Mouse (Mus musculus) T-cell, adult 2 months (primary cell): ENCODE measurements around the gene Onecut1.

Experiments
- DNase-seq: peaks from one replicate; pipeline ENCODE4 v3.0.0; 2022; ENCODE audit warnings: low spot score

The Onecut1 gene

DNA sequence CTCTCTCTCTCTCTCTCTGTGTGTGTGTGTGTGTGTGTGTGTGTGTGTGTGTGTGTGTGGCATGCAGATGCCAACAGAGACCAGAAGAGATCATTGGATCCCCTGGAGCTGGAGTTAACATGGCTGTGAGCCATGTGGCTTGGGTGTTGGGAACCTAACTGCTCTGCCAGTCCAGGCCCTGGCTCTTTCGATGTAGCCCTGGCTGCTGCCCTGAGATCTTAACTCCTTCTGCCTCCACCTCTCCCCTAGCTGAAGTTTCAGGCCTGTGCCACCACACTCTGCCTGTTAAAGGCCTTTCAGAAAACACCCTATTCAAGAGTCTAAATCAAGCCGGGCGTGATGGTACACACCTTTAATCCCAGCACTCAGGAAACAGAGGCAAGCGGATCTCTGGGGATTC lies 49.7 kb downstream of the Onecut1 start:
- no peak for DNase-seq

DNA sequence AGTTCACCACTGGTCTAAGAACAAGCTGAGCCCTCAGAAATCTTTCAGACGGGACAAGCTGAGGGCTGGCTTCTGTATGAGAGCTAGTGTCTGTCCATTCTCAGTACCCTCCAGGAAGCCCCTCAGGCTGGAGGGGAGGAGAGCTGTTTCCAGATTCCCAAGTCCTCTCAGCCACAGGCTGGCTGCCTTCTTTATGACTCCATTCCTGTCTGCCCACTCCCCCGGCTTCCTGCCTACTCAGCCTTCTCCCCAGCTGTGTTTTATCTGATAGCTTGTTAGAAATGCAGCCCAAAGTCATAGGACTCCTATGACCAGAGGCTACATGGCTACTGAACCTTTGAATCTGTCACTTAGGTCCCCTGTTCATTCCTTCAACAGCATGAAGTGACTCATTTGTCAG lies 50.2 kb downstream of the Onecut1 start:
- DNase-seq, result no peak

GRCm38 (mm10) chr9:74912619-74913376 lies 51.1 kb downstream of the Onecut1 start:
- DNase-seq, result no peak

GRCm38 (mm10) chr9:74915611-74916010 lies 53.9 kb downstream of the Onecut1 start:
- DNase-seq, result no peak

DNA sequence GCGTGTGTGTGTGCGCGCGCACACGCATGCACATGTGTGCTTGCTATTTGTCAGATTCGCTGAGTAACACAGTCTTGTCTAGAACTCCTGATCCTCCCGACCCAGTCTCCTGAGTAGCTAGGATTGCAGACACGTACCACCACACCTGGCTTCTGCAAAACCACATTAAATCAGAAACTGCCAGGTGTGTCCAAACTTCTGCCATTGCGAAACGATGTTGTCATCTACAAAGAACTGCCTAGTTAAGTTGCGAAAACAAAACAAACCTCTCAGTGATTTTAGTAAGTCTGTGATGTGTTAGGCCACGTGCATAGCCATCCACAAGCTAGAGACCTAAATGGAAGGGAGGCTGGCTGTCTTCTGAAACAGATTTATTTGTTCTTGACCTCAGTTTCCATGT lies 58.7 kb downstream of the Onecut1 start:
- no peak for DNase-seq

GRCm38 (mm10) chr9:74921422-74921821 lies 59.7 kb downstream of the Onecut1 start:
- DNase-seq, result no peak

DNA sequence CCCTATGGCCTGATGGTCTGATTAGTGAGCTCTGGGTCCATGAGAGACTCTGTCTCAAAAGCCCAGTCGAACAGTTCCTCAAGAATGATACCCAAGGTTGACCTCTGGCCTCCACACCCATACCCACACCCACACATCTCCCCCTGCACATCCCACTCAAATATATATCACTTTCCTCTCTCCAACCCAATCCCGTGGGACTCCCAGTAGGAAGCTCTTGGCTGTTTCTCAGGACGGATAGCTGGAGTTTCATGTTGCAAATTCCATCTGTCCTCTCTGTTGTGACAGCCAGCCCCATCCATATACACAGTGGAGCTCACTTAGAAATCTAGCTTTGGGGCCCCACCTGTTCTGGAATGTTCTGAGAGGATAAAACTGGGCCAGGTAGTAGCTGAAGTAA lies 61.2 kb downstream of the Onecut1 start:
- no peak for DNase-seq

DNA sequence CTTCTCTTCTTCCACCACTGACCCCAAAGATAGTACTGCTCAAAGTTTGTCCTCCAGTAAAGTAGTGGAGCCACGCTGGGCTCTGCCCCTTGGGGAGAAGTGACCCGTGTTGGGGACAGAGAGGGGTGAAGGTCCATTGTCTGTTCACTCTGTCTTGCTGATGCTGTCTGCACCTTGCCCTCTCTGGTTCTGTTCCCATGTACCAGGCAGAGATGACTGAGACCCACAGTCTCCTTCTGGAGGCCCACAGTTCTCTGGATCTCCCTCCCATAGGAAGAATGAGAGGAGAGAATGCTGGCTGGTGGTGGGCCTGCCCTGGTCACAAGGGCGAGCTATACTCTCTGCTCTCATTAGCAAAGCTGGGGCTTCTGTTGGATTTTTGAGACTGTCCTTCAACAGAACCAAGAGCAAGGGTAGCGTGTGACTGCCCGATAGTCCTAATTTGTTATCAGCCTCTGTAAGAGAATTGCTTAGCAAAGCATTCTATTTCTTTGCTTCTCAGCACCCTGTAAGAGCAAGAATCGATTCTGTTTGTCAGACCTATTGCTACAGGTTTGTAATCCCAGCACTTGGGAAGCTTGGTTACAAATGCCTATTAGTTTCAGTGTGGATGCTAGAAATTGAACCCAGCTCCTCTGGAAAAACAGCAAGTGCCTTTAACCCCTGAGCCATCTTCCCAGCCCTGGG lies 61.7 kb downstream of the Onecut1 start:
- DNase-seq, result no peak

GRCm38 (mm10) chr9:74925220-74925769 lies 63.6 kb downstream of the Onecut1 start:
- no peak for DNase-seq

DNA sequence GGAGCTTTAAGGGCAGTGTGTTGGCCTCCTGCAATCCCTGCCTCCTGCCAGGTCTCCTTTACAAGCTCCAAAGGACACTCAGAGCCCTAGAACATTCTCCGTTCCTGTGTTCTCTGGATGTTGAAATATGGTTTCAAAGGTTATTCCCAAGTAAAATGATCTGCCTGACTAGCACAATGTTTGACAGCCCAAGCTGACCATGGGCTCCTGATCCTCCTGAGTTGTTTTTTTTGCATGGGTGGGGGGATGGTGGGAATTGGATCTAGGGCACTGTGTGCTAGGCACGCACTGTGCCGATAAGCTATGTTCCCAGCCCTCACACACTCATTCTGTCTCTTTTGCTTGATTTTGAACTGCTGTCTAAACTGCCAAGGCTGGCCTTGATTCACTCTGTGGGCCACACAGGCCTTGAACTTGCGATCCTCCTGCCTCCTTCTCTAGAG lies 68.3 kb downstream of the Onecut1 start:
- no peak for DNase-seq

- no peak for DNase-seq
These were observed 68.9 kb downstream of the Onecut1 start for GRCm38 (mm10) chr9:74930653-74931052.

DNA sequence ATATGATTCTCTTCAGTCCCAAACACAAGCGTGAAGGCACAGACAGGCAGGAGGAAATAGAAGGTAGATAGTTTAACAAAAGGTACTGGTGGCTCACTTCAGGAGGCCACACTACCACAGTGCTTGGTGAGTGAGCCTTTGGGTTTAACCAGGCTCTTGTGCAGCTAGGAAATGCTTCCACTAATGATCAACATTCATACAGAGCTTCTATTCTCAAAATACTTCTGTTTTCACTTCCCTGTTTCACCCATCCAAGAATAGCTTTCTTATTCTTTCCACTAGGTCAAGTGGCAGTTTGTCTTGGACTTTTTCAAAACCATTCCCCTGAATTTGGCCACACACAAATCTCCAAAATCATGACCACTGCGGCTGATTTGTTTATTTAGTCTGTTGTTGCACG lies 73.6 kb downstream of the Onecut1 start:
- no peak for DNase-seq

GRCm38 (mm10) chr9:74937761-74938160 lies 76.0 kb downstream of the Onecut1 start:
- no peak for DNase-seq

DNA sequence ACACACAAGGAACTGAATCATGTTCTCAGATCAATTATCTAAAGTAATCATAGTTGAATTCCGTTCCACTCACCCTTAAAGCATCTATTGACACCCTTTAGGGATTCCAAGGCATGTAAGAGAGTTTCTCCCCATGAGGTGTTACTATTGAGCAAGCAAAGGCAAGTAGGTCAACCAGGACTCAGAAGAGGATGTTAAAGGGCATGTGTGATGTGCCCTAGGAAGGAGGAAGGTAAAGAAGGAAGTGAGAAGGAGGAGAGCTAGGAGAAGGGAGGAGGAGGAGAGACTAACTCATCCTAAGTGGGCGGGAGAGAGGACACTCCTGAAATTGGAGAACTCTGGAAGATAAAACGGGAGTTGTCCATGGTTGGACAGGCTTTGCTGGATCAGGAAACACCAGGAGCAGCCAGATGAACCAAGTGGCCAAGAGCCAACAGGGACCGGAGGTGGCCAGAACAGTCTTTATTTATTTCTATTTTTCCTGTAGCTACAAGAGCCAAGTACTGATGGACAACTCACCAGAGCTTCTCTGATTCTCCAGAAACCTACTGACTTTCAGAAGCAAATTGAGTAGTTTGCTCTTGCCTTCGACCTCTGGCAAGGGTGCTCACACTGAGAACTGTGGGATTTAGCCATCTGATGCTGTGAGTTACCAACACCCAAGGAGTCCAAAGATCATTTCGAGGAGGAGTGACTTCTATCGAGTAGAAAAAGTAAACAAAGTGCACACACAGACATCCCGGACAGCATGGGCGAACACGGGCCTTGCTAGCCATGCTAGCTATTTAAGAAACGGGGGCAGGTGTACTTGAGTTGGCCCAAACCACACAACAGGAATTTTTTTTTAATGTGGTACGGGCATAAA lies 77.2 kb downstream of the Onecut1 start:
- DNase-seq, result no peak
